Mouse (Mus musculus): Measurements from ENCODE around the gene Ralgps1. TPM values are rescaled to one million over a fixed set of nuclear protein-coding genes. Genes with fewer than 3 reads are reported as not detected.

The Ralgps1 gene
- 1 to 10 TPM; 4.2 to 6.3 TPM for total RNA-seq (2021)
- long read RNA-seq, experiment 1, partial matches to known transcripts: 1 of 1 reads
- long read RNA-seq, experiment 1, other reads (novel, unspliced or antisense): 0 of 1 reads
- long read RNA-seq, experiment 2, full-length matches to known transcripts: 1 of 3 reads
- long read RNA-seq, experiment 2, partial matches to known transcripts: 0 of 3 reads
- long read RNA-seq, experiment 2, other reads (novel, unspliced or antisense): 2 of 3 reads

- peak; percentile 98 for DNase-seq
These were observed at the start of gene Ralgps1 for GRCm38 (mm10) chr2:33370777-33371647. Ralgps1 (minus strand) TSS chr2:33371486.

DNA sequence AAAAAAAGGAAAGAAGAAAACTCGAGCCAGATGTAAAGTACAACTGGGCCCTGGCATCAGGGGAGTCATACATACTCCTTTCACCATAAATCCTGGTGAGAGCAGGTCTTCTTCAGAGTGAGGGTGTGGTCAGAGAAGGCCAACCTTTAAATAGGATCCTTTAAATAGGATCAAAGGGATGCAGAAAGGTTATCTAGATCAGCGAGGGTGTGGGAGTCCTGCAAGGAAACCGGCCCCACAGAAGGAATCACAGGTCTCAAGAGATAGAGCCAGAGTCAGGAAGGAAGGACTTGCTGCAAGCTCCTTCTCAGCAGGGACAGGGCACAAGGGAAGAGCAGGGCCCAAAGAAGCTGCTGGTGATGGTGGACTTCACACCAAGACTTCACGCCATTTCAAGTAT lies 46.2 kb upstream of the Ralgps1 start:
- DNase-seq: no peak

DNA sequence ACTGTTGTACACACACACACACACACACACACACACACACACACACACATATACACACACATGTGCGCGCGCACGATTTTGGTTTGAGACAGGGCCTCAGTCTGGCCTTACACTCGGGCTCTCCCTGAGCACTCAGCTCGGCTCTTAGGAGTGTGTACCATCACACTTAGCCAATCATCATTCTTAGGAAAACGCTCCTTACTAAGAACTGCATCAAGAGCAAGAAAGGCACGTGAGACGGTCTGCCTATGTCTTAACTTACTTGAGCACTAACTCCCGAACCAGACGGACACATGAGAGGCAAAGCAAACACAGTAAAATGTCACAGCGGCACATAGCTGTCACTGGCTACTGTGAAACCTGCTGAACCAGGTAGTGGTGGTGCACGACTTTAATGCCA lies 42.7 kb upstream of the Ralgps1 start:
- DNase-seq: no peak

- DNase-seq: peak; percentile 32
These were observed 40.8 kb upstream of the Ralgps1 start for GRCm38 (mm10) chr2:33412111-33412510.

GRCm38 (mm10) chr2:33403511-33404003 lies 32.3 kb upstream of the Ralgps1 start:
- DNase-seq: no peak

GRCm38 (mm10) chr2:33402638-33403037 lies 31.4 kb upstream of the Ralgps1 start:
- DNase-seq: no peak

- DNase-seq: peak; percentile 74
These were observed 30.9 kb upstream of the Ralgps1 start for GRCm38 (mm10) chr2:33402236-33402635.

DNA sequence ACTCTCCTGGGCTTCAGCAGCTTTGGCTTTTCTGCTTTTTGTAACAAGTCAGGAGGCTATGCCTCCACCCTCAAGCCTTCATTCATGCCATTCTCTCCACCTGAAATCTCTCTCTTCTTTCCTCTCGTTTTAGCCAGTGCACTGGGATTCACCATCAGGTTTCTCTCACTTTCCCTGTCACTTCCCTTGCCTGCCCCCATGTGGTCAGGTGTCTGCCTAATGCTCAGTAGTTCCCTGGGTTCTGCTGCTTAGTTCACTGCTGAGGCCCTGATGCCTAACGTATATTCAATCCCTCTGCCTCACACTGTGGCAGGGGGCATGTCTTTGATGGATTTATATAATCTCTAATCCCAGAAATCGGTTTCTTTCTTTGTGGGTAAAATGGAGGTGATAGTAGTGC lies 29.9 kb upstream of the Ralgps1 start:
- peak; percentile 27 for DNase-seq

DNA sequence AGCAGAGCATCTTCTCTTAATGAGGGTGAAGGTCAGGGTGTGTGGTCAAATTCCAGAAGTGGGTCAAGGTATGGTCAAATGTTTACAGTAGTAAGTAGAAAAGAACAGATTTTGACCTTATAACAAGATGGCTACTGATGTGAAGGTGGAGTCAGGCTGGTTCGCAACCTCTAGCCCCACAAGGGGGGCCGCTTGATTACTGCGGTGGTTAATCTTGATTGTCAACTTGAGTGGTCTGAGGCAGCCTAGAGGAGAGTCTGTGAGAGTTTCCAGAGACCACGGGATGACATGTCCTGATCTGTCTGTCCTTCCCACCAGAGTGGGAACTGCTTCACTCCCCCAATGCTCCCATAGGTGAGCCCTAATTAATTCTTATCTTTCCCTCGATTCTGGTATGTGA lies 29.3 kb upstream of the Ralgps1 start:
- no peak for DNase-seq

DNA sequence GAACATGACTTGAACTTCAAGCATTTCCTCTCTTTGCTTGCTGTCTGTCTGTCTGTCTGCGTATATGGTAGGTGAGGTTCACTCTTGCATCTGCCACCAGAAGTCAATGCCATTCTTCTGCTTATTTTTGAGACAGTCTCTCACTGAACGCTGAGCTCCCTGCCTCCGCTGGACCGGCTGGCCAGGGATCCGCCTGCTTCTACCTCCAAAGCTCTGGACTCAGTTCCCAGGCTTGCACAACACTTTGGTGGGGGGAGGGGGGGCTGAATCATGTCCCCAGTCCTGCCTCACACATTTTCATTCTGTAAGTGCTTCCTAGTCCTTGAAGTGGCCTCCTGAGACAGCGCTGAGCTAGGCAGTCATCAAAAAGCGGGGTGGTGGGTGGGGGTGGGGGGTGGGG lies 27.8 kb upstream of the Ralgps1 start:
- no peak for DNase-seq

DNA sequence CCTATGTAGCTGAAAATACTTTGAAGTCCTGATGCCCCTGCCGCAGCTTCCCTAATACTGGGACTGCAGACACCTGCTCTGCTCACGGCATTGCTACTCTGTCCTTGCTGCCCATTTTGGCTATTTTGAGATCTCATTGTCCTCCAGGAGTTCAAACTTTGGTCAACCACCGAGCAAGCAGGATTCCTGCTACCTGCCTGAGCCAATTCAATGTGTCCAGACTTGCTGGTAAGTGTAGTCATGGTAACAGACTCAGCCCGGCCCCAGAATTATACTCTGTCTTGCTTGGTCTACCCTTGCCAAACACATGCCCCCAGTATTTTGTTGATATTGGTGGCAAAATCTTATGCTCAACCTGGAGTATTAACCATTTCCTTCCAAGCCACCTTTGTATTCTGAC lies 25.8 kb upstream of the Ralgps1 start:
- no peak for DNase-seq

GRCm38 (mm10) chr2:33395053-33395452 lies 23.8 kb upstream of the Ralgps1 start:
- DNase-seq: no peak

DNA sequence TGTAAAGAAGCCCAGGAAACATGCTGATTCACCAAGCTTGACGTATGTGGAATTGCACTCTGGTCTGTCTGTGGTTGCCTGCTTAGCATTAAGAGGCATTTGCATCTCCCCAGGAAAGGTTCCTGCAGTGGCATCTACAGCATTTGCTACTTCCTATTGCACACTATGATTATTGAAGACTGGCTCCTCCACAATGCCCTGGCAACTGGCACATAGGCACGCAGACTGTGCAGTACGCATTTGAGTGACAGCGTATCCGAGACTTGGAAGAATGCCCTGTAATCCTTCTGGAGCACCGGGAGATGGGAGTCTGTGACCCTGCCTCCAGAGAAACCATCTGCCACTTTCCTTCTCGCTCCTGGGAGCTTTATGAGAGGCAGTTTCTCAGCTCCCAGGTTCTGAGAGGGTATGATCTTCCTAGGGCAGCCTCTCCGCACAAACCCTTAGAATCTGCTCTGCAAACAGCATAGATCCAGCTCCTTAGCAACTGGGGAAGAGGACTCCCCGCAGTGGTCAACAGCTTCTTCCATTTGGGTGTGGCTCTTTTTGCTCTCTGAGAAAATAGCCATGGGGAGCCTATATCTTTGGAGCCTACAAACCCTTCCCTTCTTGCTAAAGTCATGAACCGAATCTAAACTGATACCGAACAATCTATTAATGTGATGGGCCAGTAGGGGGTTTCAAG lies 22.8 kb upstream of the Ralgps1 start:
- DNase-seq: no peak

- DNase-seq: no peak
These were observed 21.7 kb upstream of the Ralgps1 start for GRCm38 (mm10) chr2:33393021-33393420.

DNA sequence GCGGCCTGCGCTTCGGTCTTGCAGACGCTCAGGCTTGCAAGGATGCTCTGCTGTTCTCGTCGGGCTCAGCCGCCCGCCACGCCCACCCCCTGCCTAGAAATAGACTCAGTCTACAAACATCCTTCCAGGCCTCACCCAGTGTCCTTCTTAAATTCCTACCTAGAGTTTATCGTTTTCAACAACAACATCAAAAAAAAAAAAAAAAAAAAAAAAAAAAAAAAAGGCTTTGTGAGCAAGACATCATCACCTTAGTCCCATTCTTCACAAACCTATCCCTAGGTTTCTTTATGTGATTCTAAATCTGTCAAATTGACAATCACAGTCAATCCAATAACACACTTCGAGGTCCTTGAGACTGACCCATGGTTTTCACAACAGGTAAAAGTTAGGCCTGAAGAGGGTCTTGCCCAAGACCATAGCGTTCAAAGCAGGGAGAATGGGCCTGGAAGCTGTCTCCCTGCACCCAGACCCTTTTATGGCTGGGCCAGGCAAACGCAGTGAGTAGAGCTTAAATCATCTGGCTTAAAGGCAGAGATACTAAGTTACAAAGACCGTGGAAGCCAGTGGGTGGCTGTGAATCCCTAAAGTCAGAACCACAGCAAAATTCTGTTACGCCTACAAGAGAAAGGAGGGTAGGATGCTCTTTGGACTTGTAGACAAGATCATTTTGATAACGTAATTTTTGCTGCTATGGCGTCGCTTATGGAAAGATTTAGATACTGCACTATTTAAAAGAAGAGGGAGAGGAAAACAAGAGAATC lies 542 bp upstream of the Ralgps1 start:
- DNase-seq: no peak

DNA sequence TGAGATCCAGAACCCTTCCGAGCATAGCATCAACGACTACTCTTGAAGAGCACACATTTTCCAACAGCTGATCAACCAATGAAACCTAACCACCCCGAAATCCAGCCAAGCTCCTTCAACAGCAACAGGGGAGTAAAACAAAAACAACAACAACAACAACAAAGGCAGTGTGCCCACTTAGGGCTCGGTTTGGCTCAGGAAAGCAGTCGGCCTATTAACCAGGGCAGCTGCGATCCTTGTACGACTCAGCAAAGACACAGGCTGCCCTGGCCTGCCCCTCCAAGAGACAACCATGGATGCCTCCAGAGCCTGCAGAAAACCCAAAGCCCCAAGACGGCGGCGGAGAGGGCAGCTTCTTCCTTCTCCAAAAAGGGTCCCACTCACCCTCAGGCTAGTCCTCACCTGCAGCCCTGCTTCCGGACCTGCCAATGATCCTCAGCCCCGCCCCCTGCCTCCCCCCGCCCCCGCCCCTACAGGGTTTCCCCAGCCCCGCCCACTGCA lies 960 bp downstream of the Ralgps1 start:
- no peak for DNase-seq

DNA sequence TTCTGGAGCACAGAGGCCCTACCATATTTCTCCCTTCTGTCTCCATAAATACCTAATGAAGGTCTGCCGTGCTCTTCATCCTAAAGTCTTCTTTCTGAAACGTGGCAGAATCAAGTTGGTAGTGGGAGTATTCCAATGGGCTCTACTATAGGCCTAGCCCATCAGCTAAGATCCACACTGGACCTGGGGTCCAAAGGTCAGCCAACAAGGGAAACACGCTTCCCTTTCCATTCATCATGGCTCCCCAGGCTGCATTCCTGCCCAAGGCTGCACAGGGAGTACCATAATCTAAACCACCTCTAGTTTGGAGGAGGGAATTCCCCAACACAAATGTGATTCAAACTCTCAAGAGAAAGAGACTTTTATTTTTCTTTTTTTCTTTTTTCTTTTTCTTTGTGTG lies 1.8 kb downstream of the Ralgps1 start:
- DNase-seq: no peak

GRCm38 (mm10) chr2:33368486-33368885 lies 2.8 kb downstream of the Ralgps1 start:
- DNase-seq: no peak

GRCm38 (mm10) chr2:33365703-33366471 lies 5.4 kb downstream of the Ralgps1 start:
- DNase-seq: no peak

GRCm38 (mm10) chr2:33364656-33365055 lies 6.6 kb downstream of the Ralgps1 start:
- no peak for DNase-seq

DNA sequence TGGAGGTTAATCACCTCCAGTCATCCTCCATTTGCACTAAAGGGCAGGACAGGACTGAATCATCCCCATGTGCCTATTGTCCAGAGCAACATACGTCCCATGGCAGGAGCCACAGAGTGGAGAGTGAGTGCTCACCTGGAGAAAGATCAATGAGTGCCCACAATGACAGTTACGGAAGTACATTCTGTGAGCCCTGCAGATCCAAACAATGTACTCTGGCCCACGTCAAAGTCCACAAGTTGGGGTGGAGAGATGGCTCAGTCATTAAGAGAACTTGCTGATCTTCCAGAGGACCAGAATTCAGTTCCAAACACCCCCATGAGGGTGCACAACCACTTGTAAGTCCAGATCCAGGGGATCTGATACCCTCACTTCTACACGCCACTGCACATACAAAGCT lies 7.4 kb downstream of the Ralgps1 start:
- no peak for DNase-seq

All from adrenal gland, postnatal 10 days (tissue).